Mouse (Mus musculus) stomach, embryonic 16.5 days (tissue): ENCODE measurements at regions not wholly inside any gene's neighbourhood (a gene's known extent, or its start where the extent isn't known, plus 50 kb on each side); places are given as distances from the start of the nearest gene placed in this dataset.

Source experiments
- ATAC-seq: fragments of 200-750 bp; cut with Nextera tagmentation; 2 replicates; pipeline ENCODE4 v1.8.0; 2017; ENCODE audit warnings: moderate number of reproducible peaks, moderate TSS enrichment; ENCODE audit not compliant: insufficient read depth, low FRiP score
- H3K27ac ChIP-seq: fragments of 300-500 bp; sonication (generic); 2 replicates; pipeline ENCODE4 v1.5.1; 2014; ENCODE audit warnings: low read length
- H3K27me3 ChIP-seq: fragments of 300-500 bp; sonication (generic); 2 replicates; pipeline ENCODE4 v1.6.1; 2014; ENCODE audit warnings: low read length, control low read depth, mixed read lengths; ENCODE audit not compliant: control insufficient read depth, insufficient read depth
- H3K36me3 ChIP-seq: fragments of 300-500 bp; sonication (generic); 2 replicates; pipeline ENCODE4 v1.6.1; 2014; ENCODE audit warnings: low read length; ENCODE audit not compliant: control insufficient read depth, insufficient read depth
- H3K4me1 ChIP-seq: fragments of 300-500 bp; sonication (generic); 2 replicates; pipeline ENCODE4 v1.6.1; 2014; ENCODE audit warnings: low read length, control low read depth, mixed read lengths; ENCODE audit not compliant: control insufficient read depth, insufficient read depth
- H3K4me2 ChIP-seq: fragments of 300-500 bp; sonication (generic); 2 replicates; pipeline ENCODE4 v1.6.1; 2014; ENCODE audit warnings: low read depth, low read length, mixed read lengths
- H3K4me3 ChIP-seq: fragments of 300-500 bp; sonication (generic); replicated peaks from 2 replicates; pipeline ENCODE4 v1.5.1; 2014; ENCODE audit warnings: mild to moderate bottlenecking, low read length
- H3K9ac ChIP-seq: fragments of 300-500 bp; sonication (generic); 2 replicates; pipeline ENCODE4 v1.6.1; 2014; ENCODE audit warnings: low read length
- H3K9me3 ChIP-seq: fragments of 300-500 bp; sonication (generic); replicated peaks from 2 replicates; pipeline ENCODE4 v1.6.1; 2016; ENCODE audit warnings: low read length, control low read depth; ENCODE audit not compliant: control insufficient read depth
- WGBS: fragments of 180-500 bp; shearing (Covaris S2); extraction: QIAGEN DNeasy Blood & Tissue Kit; methylation state at CpG from one replicate; pipeline ENCODE4 v1.1.7; 2014; 5-methylcytosine and 5-hydroxymethylcytosine counted together

DNA sequence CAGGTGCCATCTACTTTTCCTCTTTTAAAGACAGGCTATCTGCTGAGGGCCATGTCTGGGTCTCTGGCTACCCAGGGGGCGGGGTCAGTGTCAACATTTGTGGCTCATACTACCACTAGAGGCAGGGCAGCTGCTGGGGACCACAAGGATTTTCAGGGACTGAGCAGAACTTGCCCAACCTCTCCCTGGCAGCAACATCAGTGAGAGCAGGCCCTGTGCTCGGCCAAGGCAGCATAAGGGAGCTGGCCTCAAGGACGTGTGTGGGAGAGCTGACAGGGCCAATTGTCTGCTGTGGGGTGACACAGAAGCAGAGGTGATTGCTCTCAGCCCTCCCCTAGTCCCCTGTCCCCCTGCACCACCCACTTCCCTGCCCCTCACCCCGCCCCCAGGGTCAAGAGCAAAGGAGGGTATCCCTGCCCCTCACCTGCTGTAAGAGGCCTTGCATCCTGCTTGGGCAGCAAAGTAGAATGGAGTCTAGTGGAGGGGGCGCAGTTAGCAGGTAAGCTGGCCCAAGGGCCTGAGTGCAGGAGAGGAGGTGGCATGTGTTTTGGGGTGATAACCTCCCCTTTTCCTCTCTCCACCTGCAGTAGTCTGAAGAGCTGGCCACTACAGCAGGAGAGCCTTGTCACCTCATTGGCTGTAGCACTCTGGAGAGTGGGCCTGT is 51.7 kb upstream of the Slc35f5 start:
- H3K9ac ChIP-seq, result no peak overlapping the region
- WGBS, result 69% methylated on average over 5 of the region's 5 CpGs
- H3K9me3 ChIP-seq, result no peaks in the 10 kb centered on the region
- H3K4me3 ChIP-seq, result no peak overlapping the region
- no peaks in the 10 kb centered on the region for H3K27me3 ChIP-seq
- peak; percentile 47; the same call in 1 of the 2 replicates for ATAC-seq
- H3K4me1 ChIP-seq, result no peaks in the 10 kb centered on the region; the same call in 1 of the 2 replicates
- H3K4me2 ChIP-seq, result no peak overlapping the region
- no peaks in the 10 kb centered on the region for H3K36me3 ChIP-seq
- H3K27ac ChIP-seq, result no peak overlapping the region
